Mouse (Mus musculus): ENCODE results near the gene Spz1.
"Not testable (repeated sequence)": the region's sequence is repeated elsewhere in the genome, so short reads cannot be mapped to it uniquely, and the experiment has no call there.

The Spz1 gene

DNA sequence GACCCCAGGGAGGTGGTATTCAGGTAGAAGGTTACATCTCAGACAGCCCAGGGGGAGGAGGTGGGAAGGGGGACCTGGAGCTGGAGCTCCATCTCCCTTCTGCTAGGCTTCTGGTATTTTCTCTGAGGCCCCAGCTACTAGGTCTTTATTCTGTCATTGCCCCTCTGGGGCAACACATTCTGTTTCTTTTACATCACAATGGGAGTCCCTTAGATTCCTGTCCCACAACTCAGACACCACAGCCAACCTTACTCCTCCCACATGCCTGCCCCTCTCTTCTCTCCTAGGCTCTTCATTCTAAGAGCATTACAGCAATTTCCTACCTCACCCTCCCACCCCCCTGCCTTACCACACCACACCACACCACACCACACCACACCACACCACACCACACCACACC, at the start of gene Spz1:
Spz1 (minus strand) TSS at position 101 of the 400 bp plus-strand sequence.
- DNase-seq, result no peak

DNA sequence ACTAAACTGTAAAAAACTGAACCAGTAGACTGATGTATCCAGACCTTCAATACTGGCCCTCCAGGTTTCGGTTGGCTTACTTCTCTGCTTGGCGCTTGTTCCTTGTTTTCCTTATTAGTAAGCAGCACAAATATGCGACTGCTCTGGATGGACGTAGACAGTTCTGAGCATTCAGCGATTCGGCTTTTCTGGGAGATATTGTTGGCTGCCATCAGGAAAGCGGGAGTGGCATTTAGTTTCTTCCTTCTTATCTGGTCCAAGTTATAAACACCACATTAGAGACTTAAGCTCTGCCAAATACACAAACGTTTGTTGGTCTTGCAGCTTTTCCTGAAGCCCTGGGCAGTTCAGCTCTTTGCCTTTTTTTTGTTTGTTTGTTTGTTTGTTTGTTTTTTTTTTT, 40.5 kb upstream of the Spz1 start:
- DNase-seq, result no peak

DNA sequence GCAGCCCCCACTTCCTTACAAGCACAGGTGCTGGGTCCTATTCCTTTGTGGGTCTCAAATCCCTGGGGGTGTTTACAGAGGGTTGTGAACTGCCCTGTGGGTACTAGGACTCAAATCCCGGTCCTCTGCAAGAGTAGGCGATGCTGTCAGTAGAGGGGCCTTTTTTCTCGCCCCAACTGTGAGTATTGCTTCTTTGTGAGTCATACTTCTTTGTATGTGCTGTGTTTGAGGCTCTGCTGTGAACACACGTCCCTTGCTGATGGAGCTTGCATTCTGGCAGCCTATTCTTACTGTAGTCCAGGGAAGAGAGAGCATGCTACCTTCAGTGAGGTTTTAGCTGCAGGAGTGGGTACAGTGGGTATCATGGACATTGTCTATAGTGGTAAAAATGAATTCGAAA, 39.2 kb upstream of the Spz1 start:
- DNase-seq, result peak; percentile 83

DNA sequence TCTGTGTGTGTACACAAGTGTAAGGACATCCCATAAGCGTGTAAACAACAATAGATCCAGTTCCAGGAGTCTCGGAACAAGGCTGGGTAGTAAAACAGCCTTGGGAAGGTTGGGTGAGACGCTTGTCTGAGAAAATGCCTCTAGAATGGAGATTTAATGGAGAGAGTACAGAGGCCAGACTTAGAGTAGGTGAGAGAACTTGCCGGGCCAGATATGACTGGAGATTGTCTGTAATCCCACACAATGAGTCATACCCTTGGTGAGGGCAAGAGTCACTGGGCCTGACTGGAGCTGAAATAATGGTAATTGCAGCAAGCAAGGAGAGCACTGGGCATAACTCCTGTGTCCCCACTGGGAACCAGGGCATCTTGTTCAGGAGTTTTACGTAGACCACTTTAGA, 37.1 kb upstream of the Spz1 start:
- DNase-seq, result peak; percentile 64

DNA sequence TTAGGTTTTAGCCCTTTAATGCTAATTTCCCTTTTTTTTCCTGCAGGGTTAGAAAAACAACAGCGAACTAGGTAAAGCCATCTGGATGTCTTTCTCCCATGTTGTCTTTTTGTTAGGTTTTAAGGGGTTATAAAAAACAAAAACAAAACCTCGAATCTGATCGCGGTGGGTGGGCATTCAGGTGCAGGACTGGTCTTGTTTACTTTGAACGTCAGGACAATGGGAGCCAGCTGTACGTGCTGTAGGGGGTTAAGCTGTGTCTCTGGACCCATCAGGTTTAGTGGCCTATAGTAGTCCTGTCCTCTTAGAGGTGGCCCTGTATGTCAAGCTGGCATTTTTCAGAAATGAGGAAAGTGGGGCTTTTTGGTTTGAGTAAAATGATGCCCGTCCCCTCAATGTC, 35.9 kb upstream of the Spz1 start:
- DNase-seq, result peak; percentile 72

DNA sequence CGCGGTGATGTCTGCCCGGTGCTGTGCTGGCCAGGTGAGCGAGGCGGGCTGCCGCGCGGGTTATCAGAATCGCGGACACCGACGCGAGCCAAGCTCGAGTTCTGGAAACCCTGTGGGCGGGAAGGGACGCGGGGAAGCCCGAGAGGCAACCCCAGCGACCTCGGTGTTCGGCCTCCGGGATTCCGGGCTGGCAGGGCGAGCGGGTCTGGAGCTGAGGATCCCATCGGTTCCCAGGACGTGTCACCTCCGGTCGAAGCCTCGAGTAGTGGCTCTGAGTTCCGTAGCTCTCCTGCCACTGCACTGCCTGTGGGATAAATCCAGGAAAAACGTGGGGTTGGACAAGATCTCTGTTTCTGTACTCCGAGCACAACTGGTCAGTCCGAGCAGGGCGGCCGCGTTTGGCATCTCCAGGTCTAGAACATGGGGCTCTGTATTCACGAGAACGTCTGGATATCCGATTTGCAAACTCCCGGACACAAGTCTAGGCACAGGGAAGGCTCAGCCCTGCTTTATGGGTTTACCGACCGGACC, 35.3 kb upstream of the Spz1 start:
- DNase-seq, result no peak

DNA sequence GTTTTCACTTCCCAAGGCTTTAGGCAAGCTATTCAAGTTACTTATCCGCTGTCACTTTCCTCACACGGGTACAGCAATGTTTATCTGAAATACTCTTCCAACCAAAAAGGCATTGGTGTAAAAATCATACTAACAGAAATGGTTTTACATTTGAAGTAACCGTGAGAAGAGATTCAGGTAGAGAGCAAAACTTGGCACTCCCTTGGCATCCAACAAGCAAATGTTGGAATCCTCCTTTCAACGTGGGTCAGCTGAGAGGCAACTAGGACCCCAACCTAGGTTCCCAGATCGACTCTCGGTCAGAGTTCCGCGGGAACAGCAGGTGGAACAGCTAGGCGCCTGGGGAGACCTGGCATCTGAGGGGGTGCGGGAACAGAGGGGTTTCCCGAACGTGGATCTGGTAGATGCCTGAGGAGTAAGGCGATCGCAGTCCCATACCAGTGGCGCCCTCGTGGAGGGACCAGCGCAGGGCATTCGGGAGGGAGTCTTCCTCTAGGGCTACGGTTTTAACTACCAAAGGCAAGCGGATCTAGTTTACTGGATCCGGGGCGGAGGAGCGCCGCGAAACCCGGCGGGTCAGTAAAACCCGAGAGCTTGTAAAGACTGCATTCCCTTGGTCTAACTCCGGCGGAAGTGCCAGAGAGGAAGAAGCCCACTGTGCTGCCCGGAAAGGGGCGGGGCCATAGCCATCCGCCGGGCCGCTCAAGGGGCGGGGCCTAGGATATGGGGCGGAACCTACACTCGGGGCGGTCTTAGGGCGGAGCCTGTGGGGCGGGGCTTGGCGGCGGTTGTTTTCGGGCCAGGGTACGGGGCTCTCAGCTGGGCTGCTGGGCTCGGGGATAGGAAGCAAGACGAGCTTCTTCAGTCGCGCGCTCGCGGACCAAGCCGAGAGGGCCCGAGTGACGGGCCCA, 34.6 kb upstream of the Spz1 start, which contains the start of gene Serinc5:
Serinc5 (plus strand) TSS at position 781 of the 911 bp plus-strand sequence.
- DNase-seq, result peak; percentile 100

DNA sequence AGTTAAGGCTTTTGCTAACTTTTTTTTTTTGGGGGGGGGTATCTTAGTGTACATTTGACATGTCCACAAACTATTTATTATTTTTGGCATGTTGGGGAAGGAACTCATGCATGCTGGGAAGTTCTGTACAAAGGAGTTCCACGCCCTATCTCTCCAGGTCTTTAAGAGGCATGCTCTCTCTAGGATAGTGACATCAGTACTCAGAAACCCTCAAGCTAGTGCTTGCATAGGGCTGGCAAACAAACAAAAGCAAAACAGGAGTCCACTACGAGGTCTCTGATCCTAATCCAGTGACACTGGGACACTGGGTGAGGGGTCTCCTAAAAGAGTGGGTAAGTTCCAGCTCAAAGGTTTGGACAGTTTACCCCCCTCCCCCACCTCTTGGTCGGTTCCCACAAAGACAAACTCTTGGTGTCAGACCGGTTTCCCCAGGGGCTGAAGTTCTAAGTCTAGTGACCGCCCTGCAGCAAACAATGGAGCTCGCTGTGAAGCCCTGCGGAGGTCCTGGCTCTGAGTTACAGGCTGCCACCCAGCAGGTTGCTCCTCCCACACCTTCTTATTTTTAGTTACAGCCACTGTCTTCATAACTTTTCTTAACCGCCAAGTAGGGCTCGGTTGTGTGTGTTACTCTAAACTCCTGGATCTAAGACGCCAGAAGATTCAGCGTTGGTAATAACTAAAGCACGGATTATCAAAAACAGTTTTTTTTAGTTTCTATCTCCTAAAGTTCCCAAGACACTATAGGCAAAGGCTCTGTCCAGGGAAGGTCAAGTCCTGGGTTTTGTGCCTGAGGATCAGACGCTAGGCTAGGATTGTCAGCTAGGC, 33.7 kb upstream of the Spz1 start:
- DNase-seq, result peak; percentile 98

DNA sequence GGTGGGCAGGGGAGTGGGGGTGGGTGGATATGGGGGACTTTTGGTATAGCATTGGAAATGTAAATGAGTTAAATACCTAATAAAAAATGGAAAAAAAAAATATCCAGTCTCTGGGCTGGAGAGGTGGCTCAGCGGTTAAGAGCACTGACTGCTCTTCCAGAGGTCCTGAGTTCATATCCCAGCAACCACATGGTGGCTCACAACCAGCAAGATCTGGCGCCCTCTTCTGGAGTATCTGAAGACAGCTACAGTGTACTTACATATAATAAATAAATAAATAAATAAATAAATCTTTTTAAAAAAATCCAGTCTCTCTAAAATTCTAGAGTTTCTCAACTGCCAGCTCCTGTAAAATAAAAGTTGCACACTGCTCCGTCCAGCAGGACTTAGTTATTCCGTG, 29.3 kb upstream of the Spz1 start:
- DNase-seq, result not testable (repeated sequence)

DNA sequence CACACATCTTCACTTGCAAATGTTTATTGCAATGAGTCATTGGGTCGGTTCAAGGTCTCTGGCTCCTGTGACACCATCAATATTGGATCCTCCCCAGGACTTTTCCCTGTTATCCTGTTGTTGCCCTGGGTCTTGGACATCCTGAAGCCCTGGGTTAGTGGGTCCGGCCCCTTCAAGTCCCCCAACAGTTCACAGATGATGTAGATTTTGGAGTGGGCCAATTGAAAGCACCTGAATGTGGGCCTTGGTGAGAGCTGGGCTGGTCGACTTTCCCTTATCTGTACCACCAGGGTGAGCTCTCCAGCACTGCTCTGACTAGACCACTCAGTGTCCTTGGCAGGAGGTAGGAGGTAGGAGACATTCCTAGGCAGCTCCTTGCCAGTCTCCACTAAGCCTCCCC, 19.5 kb upstream of the Spz1 start:
- peak; percentile 73 for DNase-seq

DNA sequence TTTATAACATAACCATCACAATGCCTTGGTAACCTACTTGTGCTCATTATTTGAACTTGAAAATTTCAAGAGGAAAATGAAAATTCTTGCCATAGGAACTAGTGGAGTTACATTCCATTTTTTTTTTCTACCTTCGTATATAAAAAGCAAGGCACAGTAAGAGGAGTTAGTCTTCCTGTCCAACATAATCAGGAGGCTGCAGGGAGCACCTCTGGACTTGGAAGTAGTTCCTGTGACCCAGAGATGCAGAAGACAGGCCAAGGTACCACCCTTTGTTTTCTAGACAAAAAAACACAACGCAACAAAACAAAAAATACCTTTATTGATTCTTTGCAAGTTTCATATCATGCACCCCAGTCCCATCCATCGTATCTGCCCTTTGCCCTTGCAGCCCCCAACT, 18.9 kb upstream of the Spz1 start:
- peak; percentile 71 for DNase-seq

DNA sequence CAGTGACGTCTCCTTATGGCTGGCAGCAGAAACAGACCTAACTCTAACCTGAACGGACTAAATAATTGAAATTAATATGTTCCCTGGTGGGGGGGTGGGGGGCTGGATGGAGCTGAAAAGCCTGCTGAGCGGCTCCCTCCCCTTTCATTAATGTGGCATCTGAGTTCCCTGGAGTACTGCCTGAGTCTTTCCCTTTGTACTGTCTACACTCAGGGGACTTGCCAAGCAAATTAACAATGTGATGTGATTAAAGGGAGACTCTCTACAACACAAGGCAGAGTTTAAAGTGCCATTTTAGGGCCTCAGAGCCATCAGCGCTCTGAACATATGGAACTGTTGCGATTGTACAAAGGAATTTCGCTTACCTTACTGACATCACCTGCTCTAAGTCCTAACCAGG, 18.5 kb upstream of the Spz1 start:
- DNase-seq, result no peak

DNA sequence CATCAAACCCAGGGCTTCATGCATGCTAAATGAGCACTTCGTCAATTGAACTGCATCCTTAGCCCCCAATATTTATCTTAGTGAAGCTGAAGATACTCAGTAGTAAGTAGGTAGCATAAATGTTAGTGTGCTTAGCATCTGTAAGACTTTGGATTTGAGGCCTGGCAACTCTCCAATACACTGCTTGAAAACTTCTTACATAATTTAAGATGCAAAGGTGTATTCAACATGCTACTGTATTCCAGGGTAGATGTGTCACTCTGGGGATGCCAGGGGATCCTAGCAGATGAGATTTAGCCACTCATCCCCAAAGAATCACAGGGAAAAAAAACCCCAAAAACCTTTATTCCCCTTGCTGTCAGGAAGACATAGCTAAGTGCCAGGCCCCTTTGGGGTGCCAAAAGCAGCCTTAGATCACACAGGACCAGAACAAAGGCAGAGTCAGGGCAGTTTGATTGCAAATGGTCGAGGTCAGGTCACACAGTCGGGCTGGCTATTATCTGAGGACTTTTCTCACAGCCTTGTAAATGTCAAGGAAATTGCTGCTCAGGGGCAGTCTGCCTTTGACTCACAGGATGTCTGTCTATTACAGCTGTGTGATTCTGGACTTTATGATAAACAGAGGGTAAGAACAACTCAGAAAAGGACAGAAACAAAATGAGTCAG, 17.9 kb upstream of the Spz1 start:
- peak; percentile 46 for DNase-seq

DNA sequence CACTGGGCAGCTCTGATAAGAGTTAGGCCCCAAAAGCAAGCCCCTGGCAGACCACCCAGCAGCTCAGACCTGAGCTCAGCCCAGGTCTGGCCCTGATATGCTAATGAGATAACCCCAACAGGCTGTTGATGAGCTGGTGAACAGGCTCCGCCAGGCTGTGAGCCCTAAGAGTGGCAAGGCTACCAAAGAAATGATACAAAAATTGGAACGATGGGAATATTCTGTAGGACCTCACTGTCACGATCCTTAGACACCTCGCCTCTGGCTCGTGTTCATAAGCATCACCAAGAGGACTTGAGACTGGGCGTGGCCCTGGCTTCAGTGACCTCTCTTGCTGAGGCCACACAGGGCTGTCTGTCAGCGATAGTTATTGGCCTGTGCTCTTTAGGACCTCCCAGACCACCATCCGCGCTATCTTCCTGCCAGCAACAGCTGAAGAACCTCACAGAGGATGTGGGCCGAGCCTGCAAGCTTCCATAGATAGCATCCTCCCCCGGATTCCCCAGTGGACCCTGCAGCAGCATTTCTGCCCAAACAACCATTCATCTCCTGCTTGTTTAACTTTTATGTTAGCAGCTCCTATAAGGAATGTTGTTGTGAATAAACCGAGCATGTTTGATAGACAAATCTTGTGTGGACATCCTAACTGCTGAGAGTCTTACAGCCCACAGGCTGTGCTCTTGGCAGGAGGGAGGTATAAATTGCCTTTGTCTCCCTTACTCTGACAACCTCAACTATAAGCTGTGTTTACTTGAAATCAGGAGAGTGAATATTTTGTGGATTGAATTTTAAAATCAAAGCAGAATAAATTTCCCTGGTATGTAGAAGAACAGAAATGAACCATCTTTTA, 17.0 kb upstream of the Spz1 start:
- DNase-seq, result peak; percentile 95

DNA sequence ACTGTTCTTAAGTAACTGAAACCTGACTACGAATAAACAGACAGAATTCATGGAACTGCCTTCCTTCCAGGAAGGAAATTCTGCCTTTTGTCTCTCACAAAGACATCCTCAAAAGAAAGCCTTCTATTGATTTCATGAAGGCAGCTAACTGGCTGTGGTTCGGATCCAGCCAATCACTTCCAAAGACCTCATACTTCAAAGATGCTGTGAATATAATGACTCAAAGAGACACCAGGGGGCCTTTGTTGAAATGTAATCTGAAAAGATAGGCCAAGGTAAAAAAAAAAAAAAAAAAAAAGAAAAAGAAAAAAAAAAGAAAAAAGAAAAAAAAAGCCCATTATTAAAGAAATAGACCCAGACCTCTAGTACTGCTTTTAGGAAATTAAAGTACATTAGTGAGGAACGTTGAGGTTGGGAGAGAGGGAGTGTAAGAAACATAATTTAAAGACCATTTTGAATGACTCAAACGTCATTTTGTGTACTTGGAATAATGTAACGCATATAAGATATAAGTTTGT, 16.4 kb upstream of the Spz1 start:
- DNase-seq, result no peak

DNA sequence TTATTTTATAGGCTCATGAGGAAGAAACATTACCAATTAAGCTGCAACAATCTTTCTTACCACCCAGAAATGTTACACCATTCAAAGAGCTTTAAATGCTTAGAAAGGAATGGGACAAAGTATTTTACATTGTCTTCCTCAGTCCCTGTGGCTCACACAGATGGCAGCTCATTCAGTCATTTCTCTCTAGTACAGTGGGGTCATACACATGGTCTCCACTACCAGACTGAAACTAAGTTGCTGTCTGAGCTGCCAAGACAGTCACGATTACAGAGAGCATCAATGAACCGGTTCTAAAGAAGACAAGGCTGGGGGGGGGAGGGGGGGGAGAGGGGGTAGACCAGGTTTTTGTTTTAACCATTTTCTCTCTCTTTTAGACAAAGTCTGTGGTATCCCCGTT, 15.3 kb upstream of the Spz1 start:
- DNase-seq, result peak; percentile 71

DNA sequence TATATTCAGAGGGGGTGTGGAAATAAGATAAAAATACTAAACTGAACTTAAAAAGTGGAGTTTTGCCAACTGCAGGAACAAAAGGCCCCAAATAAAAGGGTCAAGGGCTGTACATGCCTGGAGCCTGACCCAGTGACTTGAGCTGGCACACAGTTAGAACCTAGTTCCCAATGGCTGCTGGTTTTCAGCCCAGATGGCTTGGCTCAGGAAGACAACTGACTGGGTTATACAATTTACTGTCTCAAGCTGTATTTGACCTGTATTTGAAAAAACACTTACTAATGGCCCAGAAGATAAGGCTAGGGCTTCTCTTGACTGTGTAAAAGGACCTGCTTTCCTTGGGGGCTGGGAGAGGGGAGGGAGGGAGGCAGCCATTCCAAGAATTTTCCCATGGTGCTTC, 13.3 kb upstream of the Spz1 start:
- no peak for DNase-seq

DNA sequence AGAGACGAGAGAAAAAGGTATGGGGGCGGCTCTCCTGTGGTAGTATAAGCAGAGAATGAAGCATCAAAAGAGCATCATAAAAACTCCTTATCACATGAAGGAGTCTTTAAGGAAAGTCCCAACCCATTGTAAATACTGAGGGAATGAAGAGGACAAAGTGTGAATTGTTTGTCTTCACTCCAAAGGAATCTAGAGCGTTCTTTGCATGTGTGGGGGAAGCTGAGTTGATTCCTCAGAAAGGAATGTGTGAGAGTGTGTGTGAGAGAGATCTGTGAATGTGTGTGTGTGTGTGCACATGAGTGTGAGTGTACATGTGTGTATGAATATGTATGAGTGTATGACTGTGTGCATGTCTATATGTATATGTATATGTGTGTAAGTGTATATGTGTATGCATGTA, 12.7 kb upstream of the Spz1 start:
- no peak for DNase-seq

DNA sequence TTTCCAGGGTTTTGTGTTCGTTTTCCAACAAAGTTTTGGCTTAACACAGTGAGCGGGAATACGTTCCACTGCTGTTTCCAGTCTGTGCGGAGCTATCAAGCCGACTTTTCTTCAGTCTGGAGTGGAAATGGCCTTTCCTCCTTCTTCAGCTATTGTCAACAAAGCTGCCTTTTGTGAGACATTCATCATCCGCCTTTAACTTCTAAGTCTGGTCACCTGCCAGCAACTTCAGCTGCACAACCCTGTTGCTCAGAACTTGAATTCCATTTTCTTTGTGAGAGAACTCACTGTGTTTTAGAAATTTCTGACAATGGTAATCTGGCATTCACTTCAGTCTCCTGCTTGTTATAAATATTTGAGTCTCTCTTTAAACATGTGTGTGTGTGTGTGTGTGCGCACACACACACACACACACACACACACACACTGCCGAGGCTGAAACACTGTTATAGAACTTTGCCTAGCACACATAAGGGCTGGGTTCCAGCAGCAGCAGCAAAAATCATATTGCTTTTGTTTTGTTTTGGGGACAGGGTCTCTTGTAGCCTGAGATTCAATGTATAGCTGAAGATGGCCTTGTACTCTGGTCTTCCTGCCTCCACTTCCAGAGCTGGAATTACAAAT, 8.2 kb upstream of the Spz1 start:
- DNase-seq, result no peak

DNA sequence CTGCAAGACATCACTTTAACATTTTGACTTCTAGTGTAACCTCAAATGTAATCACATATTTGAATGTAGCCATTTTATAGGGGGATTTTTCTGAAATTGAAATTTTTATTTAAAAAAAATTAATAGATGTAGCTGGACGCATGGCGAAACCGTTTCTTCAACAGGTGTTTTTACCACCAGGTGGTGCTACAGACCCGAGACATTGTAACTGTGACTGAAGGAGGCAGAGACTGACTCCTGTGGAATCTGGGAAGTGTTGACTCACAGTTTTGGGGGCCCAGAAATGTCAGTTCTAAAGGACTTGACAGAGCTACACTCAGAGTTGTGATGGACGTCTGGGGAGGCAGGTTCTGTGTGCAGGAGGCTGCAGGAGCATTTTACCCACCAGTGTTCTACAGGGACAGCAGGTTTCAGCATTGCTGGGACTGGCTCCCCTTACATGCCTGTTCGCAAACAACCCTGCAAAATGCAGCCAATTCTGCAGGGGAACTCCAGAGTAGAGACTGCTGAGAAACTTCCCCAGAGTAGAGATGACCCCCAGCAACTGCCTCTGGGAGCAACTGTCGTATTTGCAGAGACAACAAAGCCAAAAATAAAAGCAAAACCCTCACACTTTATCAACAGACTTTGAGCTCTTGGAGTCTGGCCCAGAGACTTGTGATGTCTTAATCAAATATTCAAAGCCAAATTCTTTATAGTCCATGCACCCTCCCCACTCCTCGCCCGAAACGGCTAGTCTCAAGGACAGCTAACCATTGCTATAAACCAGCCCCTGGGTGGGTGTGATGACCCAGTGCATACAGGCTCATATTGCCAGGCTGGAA, 4.5 kb upstream of the Spz1 start:
- peak; percentile 92 for DNase-seq
